Mouse (Mus musculus): ENCODE measurements around the gene Gm43951. TPM values are rescaled to one million over a fixed set of nuclear protein-coding genes. Genes with fewer than 3 reads are reported as not detected.

Gm43951 gene
- total RNA-seq (2014; rRNA removed): 1.7 and 1.8 TPM in 2 replicates
- 1.2 and 1.4 TPM in 2 replicates for polyA plus RNA-seq (2015; fragmentation: Nextera tagmentation; extraction: Ambion mirVana)

DNA sequence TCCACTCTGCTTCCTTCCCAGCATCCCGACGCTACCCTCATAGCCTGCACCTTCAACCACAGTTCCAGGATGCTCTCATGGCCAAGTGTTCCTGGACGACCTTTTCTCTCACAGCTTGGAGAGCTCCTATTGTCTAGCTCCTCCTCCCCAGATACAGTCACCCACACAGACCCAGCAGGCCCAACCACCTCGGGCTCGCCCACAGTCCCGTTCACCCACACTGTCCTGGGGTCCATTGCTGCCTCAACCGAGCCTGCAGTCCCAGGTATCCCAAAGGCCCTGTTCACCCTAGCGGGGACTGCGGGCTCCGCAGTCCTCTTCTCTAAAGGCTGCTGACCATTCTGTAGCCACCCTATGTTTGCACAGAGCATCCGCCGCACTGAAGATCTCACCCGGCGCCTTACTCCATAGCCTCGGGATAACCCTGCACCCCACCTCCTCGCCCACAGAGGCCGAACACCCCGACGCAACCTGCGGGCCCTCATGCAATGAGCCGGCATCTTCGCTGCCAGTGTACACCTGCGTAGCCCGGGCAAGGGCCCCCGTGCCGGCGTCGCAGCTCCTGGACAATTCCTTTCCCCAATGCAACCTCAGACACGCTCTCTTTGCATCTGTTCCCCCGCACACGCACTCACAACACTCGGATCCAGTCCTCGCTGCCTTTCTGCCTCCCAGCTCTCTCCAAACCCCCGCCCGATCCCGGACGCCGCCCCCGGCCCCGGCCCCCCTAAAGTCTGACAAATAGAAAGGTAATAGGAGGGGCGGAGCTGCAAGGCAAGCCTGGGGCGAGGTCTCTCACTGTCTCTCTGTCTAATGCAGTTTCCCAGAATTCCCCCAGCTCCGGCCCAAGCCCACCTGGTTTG lies at the start of gene Gm43951:
Gene Gm43951, minus strand, starts transcription at position 500 of the 863 bp plus-strand sequence.
- peak; percentile 58 for TF ChIP-seq CTCF (IDR thresholded peaks at IDR 0.05; ENCODE audit: low read depth)
- DNase-seq (ENCODE audit: low spot score) (peak; percentile 49), ATAC-seq (peak; percentile 66)
- Histone ChIP-seq H3K27ac (peak within 1 kb of the TSS; percentile 84), H3K4me2 (ENCODE audit: low read depth, low read length) (peak within 1 kb of the TSS; percentile 80), H3K9ac (replicated peaks; ENCODE audit: low read length) (peak within 1 kb of the TSS; percentile 79), H3K9me3 (ENCODE audit: low read length) (no peaks in the 10 kb centered on the region), H3K4me3 (ENCODE audit: low read length) (peak within 1 kb of the TSS; percentile 87), H3K36me3 (ENCODE audit: insufficient read depth, low read length) (peaks cover 17% of the 10 kb centered on the region), H3K4me1 (ENCODE audit: insufficient read depth, low read length) (peaks cover 19% of the 10 kb centered on the region), H3K27me3 (ENCODE audit: insufficient read depth, low read length) (no peaks in the 10 kb centered on the region)
- under 1% methylated on average over 43 of the region's 43 CpGs for WGBS

DNA sequence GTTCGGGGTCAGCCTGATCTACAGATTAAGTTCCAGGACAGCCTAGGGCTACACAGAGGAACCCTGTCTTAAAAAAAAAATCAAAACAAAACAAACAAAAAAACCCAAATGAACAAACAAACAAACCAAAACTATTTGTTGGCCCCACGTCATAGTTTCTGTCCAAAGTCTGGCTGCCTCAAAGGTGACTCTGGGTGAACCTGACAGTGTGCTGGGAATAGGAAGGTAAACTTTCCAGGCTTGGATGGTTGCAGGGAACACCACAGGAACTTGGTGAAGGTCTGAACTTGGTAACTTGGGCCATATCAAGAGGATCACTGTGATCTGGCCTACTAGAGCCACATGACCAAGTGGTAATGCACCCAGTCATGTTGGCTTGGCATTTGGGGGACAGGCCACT lies 49.8 kb upstream of the Gm43951 start:
- ATAC-seq: no peak
- Histone ChIP-seq H3K4me1 (ENCODE audit: insufficient read depth, low read length) (no peaks in the 10 kb centered on the region), H3K9me3 (ENCODE audit: low read length) (no peaks in the 10 kb centered on the region), H3K4me3 (ENCODE audit: low read length) (no peak overlapping the region), H3K36me3 (ENCODE audit: insufficient read depth, low read length) (no peaks in the 10 kb centered on the region), H3K27me3 (ENCODE audit: insufficient read depth, low read length) (no peaks in the 10 kb centered on the region), H3K27ac (no peak overlapping the region), H3K9ac (replicated peaks; ENCODE audit: low read length) (no peak overlapping the region), H3K4me2 (ENCODE audit: low read depth, low read length) (no peak overlapping the region)
- no peak for TF ChIP-seq CTCF (IDR thresholded peaks at IDR 0.05; ENCODE audit: low read depth)
- no peak for DNase-seq (ENCODE audit: low spot score)
- WGBS: 88% methylated on average over 2 of the region's 2 CpGs

DNA sequence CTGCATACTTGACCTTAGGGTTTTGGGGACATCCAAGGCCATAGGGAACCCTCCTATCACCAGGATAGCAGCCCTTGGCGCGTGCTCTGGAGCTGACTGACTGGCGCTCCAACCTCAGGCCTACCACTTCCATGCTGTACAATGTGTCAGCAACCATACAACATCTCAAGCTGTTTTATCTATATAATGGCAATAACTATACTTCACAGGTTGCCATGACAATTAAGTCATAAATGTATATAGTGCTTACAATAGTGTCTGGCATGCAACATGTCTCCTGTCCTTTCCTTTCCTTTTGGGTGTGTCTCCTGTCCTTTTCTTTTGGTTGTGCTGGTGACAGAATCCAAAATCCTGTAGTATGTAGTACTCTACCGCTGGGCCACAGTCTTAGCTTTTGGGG lies 49.0 kb upstream of the Gm43951 start:
- H3K27ac ChIP-seq: no peak overlapping the region
- no peak overlapping the region for H3K9ac ChIP-seq (replicated peaks; ENCODE audit: low read length)
- no peaks in the 10 kb centered on the region for H3K36me3 ChIP-seq (ENCODE audit: insufficient read depth, low read length)
- 88% methylated on average over 4 of the region's 4 CpGs for WGBS
- H3K9me3 ChIP-seq (ENCODE audit: low read length): no peaks in the 10 kb centered on the region
- DNase-seq (ENCODE audit: low spot score) (no peak), ATAC-seq (no peak)
- H3K4me2 ChIP-seq (ENCODE audit: low read depth, low read length): no peak overlapping the region
- no peaks in the 10 kb centered on the region for H3K27me3 ChIP-seq (ENCODE audit: insufficient read depth, low read length)
- H3K4me1 ChIP-seq (ENCODE audit: insufficient read depth, low read length): no peaks in the 10 kb centered on the region
- H3K4me3 ChIP-seq (ENCODE audit: low read length): no peak overlapping the region
- TF ChIP-seq CTCF (IDR thresholded peaks at IDR 0.05; ENCODE audit: low read depth): no peak

DNA sequence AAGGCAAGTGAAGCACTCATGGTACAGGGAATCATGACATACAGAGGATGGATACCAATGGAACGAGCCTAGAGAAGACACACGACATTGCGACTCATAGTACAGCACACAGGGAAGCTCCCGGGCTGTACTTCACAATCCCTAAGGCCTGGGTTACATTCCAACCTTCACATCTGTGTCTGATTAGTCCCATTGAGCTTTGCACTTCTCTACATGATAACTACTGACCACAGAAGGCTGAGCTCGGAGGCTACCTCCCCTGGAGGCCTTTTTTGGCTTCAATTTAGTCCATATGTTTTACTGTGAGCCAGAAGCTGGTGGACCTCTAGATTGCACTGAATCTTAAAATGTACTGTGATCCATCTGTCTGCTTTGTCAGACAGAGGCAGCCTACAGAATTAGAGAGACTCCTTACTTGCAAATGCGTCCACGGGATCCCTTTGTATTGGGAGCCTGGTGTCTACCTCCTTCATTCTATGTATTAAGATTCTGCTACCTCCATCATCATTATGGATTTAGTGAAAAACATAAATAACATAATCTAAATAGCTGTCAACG lies 38.6 kb upstream of the Gm43951 start:
- DNase-seq (ENCODE audit: low spot score): no peak
- H3K27me3 ChIP-seq (ENCODE audit: insufficient read depth, low read length): no peaks in the 10 kb centered on the region
- no peak for ATAC-seq
- H3K9ac ChIP-seq (replicated peaks; ENCODE audit: low read length): no peak overlapping the region
- H3K27ac ChIP-seq: no peak overlapping the region
- 79% methylated on average over 8 of the region's 8 CpGs for WGBS
- no peak for TF ChIP-seq CTCF (IDR thresholded peaks at IDR 0.05; ENCODE audit: low read depth)
- H3K9me3 ChIP-seq (ENCODE audit: low read length): no peaks in the 10 kb centered on the region
- H3K4me2 ChIP-seq (ENCODE audit: low read depth, low read length): no peak overlapping the region
- no peaks in the 10 kb centered on the region for H3K4me1 ChIP-seq (ENCODE audit: insufficient read depth, low read length)
- H3K36me3 ChIP-seq (ENCODE audit: insufficient read depth, low read length): no peaks in the 10 kb centered on the region
- no peak overlapping the region for H3K4me3 ChIP-seq (ENCODE audit: low read length)

DNA sequence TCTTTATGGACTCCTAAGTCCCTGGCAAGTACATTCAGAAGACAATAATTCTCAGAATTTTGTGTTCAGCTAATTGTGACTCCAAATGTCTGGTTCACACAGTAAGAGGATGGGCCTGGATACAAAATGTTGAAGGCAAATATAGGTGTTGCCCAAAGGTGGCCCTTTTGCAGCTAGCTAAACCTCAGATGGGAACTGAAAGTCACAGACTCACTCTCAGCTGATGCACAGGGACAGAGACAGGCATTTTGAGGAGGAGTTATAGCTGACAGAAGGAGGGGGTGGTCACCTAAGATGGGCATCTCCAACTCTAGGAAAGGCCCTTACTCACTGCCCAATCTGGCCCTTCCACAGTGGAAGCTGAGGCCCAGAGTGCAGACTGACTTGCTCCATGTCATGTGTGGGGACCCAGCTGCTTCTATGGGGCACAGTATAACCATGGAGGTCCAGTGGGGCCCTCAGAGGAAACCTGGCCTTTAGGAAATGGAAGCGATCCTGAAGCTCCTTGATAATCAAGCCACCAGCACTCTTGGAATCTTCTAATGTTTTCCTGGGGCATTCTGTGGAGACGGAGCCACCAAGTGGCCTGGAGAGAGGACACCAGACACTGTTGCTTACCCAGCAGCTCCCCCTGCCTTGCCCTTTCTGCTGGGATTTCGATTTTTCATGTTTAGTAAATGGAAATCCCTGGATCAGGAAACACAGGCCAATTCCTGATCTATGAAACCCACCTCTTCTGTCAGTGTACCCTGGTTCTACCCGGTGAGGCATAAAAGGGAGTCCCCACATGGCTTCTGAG lies 33.6 kb upstream of the Gm43951 start:
- TF ChIP-seq CTCF (IDR thresholded peaks at IDR 0.05; ENCODE audit: low read depth): peak; percentile 24; the same call in 1 of the 2 replicates
- H3K4me2 ChIP-seq (ENCODE audit: low read depth, low read length): no peak overlapping the region
- H3K27ac ChIP-seq: no peak overlapping the region
- no peaks in the 10 kb centered on the region for H3K36me3 ChIP-seq (ENCODE audit: insufficient read depth, low read length)
- no peaks in the 10 kb centered on the region for H3K4me1 ChIP-seq (ENCODE audit: insufficient read depth, low read length)
- no peak overlapping the region for H3K9ac ChIP-seq (replicated peaks; ENCODE audit: low read length)
- WGBS: 76% methylated on average over 4 of the region's 4 CpGs
- H3K4me3 ChIP-seq (ENCODE audit: low read length): no peak overlapping the region
- DNase-seq (ENCODE audit: low spot score): no peak
- no peaks in the 10 kb centered on the region for H3K27me3 ChIP-seq (ENCODE audit: insufficient read depth, low read length)
- no peaks in the 10 kb centered on the region for H3K9me3 ChIP-seq (ENCODE audit: low read length)
- no peak for ATAC-seq

DNA sequence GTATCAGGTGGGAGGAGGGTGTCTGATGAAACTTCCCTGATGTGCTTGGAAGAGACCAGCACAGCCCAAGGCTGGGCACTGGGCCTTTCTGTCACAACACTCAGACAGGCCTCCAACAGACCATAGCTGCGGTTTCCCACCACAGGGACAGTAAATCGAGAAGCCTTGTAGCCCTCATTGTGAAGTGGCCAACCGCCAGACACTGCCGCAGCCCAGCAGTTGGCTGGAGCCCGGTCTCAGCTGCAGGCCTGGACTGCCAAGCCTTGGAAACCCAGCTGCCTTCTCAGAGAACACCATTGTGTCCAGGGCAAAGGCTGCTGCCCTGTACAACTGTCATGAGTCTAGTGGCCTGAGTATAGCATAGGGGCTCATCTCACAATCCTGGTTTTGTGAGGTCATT lies 27.4 kb upstream of the Gm43951 start:
- DNase-seq (ENCODE audit: low spot score) (peak; percentile 70), ATAC-seq (peak; percentile 89)
- Histone ChIP-seq H3K4me3 (ENCODE audit: low read length) (no peak overlapping the region), H3K36me3 (ENCODE audit: insufficient read depth, low read length) (no peaks in the 10 kb centered on the region), H3K27me3 (ENCODE audit: insufficient read depth, low read length) (no peaks in the 10 kb centered on the region), H3K4me1 (ENCODE audit: insufficient read depth, low read length) (no peaks in the 10 kb centered on the region), H3K4me2 (ENCODE audit: low read depth, low read length) (no peak overlapping the region), H3K9ac (replicated peaks; ENCODE audit: low read length) (no peak overlapping the region), H3K27ac (peak overlapping the region; percentile 29; the same call in 1 of the 2 replicates), H3K9me3 (ENCODE audit: low read length) (no peaks in the 10 kb centered on the region)
- 35% methylated on average over 5 of the region's 5 CpGs for WGBS
- TF ChIP-seq CTCF (IDR thresholded peaks at IDR 0.05; ENCODE audit: low read depth): no peak

Data from hindbrain, postnatal 0 days (tissue).